Mouse (Mus musculus) thymus, adult 2 months (tissue): ENCODE data around the gene Vmn2r-ps159. TPM values are rescaled to one million over a fixed set of nuclear protein-coding genes. Genes with fewer than 3 reads are reported as not detected.
"Not testable (repeated sequence)": the region's sequence is repeated elsewhere in the genome, so short reads cannot be mapped to it uniquely, and the experiment has no call there.

Source experiments
- DNase-seq: peaks from one replicate; pipeline ENCODE4 v3.0.0; 2021
- H3K27ac ChIP-seq: fragments of 200-500 bp; 2 replicates; pipeline ENCODE4 v1.5.1; 2012; ENCODE audit warnings: low read length, control low read depth; ENCODE audit not compliant: control insufficient read depth, insufficient read depth
- H3K27me3 ChIP-seq: fragments of 200-500 bp; 2 replicates; pipeline ENCODE4 v1.6.1; 2012; ENCODE audit warnings: mild to moderate bottlenecking, low read length, moderate library complexity, mixed read lengths; ENCODE audit not compliant: control insufficient read depth, insufficient read depth
- H3K36me3 ChIP-seq: fragments of 200-500 bp; 2 replicates; pipeline ENCODE4 v1.6.1; 2012; ENCODE audit warnings: mild to moderate bottlenecking, low read length, moderate library complexity; ENCODE audit not compliant: control insufficient read depth, insufficient read depth
- H3K4me1 ChIP-seq: fragments of 200-500 bp; replicated peaks from 2 replicates; pipeline ENCODE4 v1.6.1; 2012; ENCODE audit warnings: low read length; ENCODE audit not compliant: control insufficient read depth, insufficient read depth
- H3K4me3 ChIP-seq: fragments of 200-500 bp; 2 replicates; pipeline ENCODE4 v1.5.1; 2012; ENCODE audit warnings: mild to moderate bottlenecking, low read length, control low read depth, moderate library complexity; ENCODE audit not compliant: control insufficient read depth, insufficient read depth
- CTCF ChIP-seq: fragments of 200-500 bp; IDR thresholded peaks from 2 replicates; pipeline ENCODE4 v1.5.1; 2012; ENCODE audit warnings: mild to moderate bottlenecking, control low read depth, low read length, moderate library complexity, borderline replicate concordance; ENCODE audit not compliant: control insufficient read depth, poor library complexity, insufficient read depth; ENCODE audit errors: extremely low read depth
- POLR2A ChIP-seq: fragments of 200-500 bp; IDR thresholded peaks from 2 replicates; pipeline ENCODE4 v1.6.1; 2012; ENCODE audit warnings: mild to moderate bottlenecking, low read length, control low read depth, moderate library complexity; ENCODE audit not compliant: control insufficient read depth, poor library complexity, insufficient read depth; ENCODE audit errors: extremely low read depth
- WGBS: fragments of 180-500 bp; shearing (Covaris S2); methylation state at CpG from one replicate; pipeline ENCODE4 v1.1.7; 2018; 5-methylcytosine and 5-hydroxymethylcytosine counted together
- polyA plus RNA-seq: library from polyadenylated mRNA; depleted of rRNA; stranded (reverse); fragments of >200 nt; gene quantifications from 2 replicates; pipeline ENCODE4 v1.2.3, GENCODE M21; 2012; rRNA removed

Vmn2r-ps159 gene
- not detected in 2 replicates for polyA plus RNA-seq

GRCm38 (mm10) chr4:156330803-156331202, at the start of gene Vmn2r-ps159:
Vmn2r-ps159 (plus strand) TSS chr4:156331103.
- not testable (repeated sequence) for DNase-seq, H3K4me1 ChIP-seq, H3K27ac ChIP-seq, H3K36me3 ChIP-seq, H3K4me3 ChIP-seq, H3K27me3 ChIP-seq
- 86% methylated on average over 3 of the region's 3 CpGs for WGBS

DNA sequence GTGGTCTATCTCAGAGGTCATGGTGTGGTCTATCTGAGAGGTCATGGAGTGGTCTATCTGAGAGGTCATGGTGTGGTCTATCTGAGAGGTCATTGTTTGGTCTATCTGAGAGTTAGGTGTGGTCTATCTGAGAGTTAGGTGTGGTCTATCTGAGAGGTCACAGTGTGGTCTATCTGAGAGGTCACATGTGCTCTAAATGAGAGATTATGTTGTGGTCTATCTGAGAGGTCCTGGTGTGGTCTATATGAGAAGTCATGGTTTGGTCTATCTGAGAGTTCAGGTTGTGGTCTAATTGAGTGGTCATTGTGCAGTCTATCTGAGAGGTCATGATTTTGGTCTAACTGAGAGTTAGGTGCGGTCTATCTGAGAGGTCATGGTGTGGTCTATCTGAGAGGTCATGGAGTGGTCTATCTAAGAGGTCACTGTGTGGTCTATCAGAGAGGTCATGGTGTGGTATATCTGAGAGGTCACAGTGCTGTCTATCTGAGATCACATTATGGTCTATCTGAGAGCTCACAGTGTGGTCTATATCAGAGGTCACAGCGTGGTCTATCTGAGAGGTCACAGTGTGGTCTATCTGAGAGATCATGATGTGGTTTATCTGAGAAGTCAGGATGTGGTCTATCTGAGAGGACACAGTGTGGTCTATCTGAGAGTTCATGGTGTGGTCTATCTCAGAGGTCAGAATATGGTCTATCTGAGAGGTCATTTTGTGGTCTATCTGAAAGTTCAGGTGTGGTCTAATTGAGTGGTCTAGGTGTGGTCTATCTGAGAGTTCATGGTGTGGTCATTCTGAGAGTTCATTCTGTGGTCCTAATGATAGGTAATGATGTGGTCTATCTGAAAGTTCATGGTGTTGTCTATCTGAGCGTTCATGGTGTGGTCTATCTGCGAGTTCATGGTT, 10.9 kb downstream of the Vmn2r-ps159 start:
- not testable (repeated sequence) for H3K27ac ChIP-seq, DNase-seq, H3K4me1 ChIP-seq, H3K27me3 ChIP-seq, H3K36me3 ChIP-seq, H3K4me3 ChIP-seq
- 78% methylated on average over 4 of the region's 4 CpGs for WGBS

- Histone ChIP-seq H3K27ac (no peak overlapping the region), H3K27me3 (no peaks in the 10 kb centered on the region), H3K4me3 (no peak overlapping the region), H3K36me3 (no peaks in the 10 kb centered on the region), H3K4me1 (no peaks in the 10 kb centered on the region)
- DNase-seq = no peak
- WGBS = 86% methylated on average over 2 of the region's 2 CpGs
- TF ChIP-seq POLR2A = no peak
Measured at GRCm38 (mm10) chr4:156342569-156343325, 11.8 kb downstream of the Vmn2r-ps159 start.

DNA sequence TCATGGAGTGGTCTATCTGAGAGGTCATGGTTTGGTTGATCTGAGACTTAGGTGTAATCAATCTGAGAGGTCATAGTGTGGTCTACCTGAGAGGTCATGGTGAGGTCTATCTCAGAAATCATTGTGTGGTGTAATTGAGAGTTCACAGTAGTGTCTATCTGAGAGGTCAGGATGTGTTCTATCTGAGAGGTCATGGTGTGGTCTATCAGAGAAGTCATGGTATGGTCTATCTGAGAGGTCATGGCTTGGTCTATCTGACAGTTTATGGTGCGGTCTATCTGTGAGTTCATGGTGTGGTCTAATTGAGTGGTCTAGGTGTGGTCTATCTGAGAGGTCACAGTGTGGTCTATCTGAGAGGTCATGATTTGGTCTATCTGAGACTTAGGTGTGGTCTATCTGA, 12.4 kb downstream of the Vmn2r-ps159 start:
- Histone ChIP-seq H3K36me3 (no peaks in the 10 kb centered on the region), H3K27me3 (no peaks in the 10 kb centered on the region), H3K4me1 (no peaks in the 10 kb centered on the region), H3K4me3 (no peak overlapping the region), H3K27ac (no peak overlapping the region)
- no peak for DNase-seq
- TF ChIP-seq CTCF = no peak
- no peak for TF ChIP-seq POLR2A
- 78% methylated on average over 1 of the region's 1 CpGs for WGBS

DNA sequence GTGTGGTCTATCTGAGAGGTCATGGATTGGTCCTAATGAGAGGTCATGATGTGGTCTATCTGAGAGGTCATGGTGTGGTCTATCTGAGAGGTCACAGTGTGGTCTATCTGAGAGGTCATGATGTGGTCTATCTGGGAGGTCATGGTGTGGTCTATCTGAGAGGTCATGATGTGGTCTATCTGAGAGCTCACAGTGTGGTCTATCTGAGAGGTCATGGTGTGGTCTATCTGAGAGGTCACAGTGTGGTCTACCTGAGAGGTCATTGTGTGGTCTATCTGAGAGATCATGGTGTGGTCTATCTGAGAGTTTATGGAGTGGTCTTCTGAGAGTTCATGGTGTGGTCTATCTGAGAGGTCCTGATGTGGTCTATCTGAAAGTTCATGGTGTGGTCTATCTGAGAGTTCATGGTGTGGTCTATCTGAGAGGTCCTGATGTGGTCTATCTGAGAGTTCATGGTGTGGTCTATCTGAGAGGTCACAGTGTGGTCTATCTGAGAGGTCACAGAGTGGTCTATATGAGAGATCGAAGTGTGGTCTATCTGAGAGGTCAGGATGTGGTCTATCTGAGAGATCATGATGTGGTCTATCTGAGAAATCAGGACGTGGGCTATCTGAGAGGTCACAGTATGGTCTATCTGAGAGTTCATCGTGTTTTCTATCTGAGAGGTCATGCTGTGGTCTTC, 26.0 kb downstream of the Vmn2r-ps159 start:
- H3K4me1 ChIP-seq, H3K4me3 ChIP-seq, H3K27ac ChIP-seq, H3K27me3 ChIP-seq, H3K36me3 ChIP-seq, DNase-seq: not testable (repeated sequence)
- 69% methylated on average over 3 of the region's 3 CpGs for WGBS

Other genes starting within 250 kb of the Vmn2r-ps159 start
- gene 9430015G10Rik, start 221.1 kb upstream of the Vmn2r-ps159 start, polyA plus RNA-seq = 89.1 and 93.3 TPM in 2 replicates
- gene Rnf223, start 200.6 kb upstream of the Vmn2r-ps159 start, polyA plus RNA-seq = 2.9 and 3.5 TPM in 2 replicates
- gene Agrn, start 133.6 kb upstream of the Vmn2r-ps159 start, polyA plus RNA-seq = 40.3 and 48.7 TPM in 2 replicates
- gene Isg15, start 130.3 kb upstream of the Vmn2r-ps159 start, polyA plus RNA-seq = 40.6 and 51.1 TPM in 2 replicates
- 10.0 and 10.8 TPM in 2 replicates for gene AW011738, start 127.8 kb upstream of the Vmn2r-ps159 start, polyA plus RNA-seq
- 2.0 and 9.5 TPM in 2 replicates for gene Perm1, start 115.2 kb upstream of the Vmn2r-ps159 start, polyA plus RNA-seq
- gene Plekhn1, start 96.2 kb upstream of the Vmn2r-ps159 start, polyA plus RNA-seq = 141 and 145 TPM in 2 replicates
- gene Noc2l, start 95.1 kb upstream of the Vmn2r-ps159 start, polyA plus RNA-seq = 154 and 158 TPM in 2 replicates
- 1.6 TPM in 2 replicates for gene Samd11, start 75.4 kb upstream of the Vmn2r-ps159 start, polyA plus RNA-seq